Mouse (Mus musculus): Measurements from ENCODE around the gene Swap70. TPM values are rescaled to one million over a fixed set of nuclear protein-coding genes. Genes with fewer than 3 reads are reported as not detected.

Gene Swap70
- total and polyA plus RNA-seq, 3 experiments, result 296 to 398 (median 370) TPM

GRCm38 (mm10) chr7:110272434-110272833, 50.9 kb downstream of the Swap70 start:
- H3K4me3 ChIP-seq (replicated peaks in 1 of 3; ENCODE audit: low read depth in 2 of 3, low read length in 2 of 3, poor library complexity in 1 of 3), result no peak overlapping the region
- peaks cover 35 to 94% of the 10 kb centered on the region in 2 experiments for H3K4me1 ChIP-seq (ENCODE audit: control insufficient read depth in 1 of 2, insufficient read depth in 2 of 2)
- no peak overlapping the region for H3K9ac ChIP-seq (ENCODE audit: insufficient read depth, low read depth)
- dilution Hi-C loops (cut with MboI; ENCODE audit: extremely low pct_ligation_motif_present, extremely low pct_unique_long_range_greater_than_20kb, low sequenced_read_pairs), result no loop called here
- TF ChIP-seq JUND (conservative IDR thresholded peaks at IDR 0.05; ENCODE audit: low read depth, low read length) (no peak), CTCF (conservative IDR thresholded peaks at IDR 0.05 in 1 of 2, IDR thresholded peaks at IDR 0.05 in 1 of 2; ENCODE audit: low read depth in 2 of 2, low read length in 2 of 2) (peak in 1 of 2 experiments; percentile 58; a peak in 2 of 4 replicates), SMC3 (IDR thresholded peaks at IDR 0.05; ENCODE audit: low read depth, low read length) (peak; percentile 37; the same call in 1 of the 2 replicates), RCOR1 (conservative IDR thresholded peaks at IDR 0.05; ENCODE audit: low read depth, low read length) (no peak), ELF1 (IDR thresholded peaks at IDR 0.05; ENCODE audit: low read depth, low read length) (0 out of 2 replicates have a peak, but pooled peaks have one; percentile 38), RAD21 (IDR thresholded peaks at IDR 0.05; ENCODE audit: low read depth, low read length) (peak; percentile 51), CHD2 (IDR thresholded peaks at IDR 0.05; ENCODE audit: low read length) (peak; percentile 45; the same call in 1 of the 2 replicates), SIN3A (IDR thresholded peaks at IDR 0.05; ENCODE audit: low read length) (no peak), POLR2AphosphoS2 (IDR thresholded peaks at IDR 0.05; ENCODE audit: low read depth, low read length) (0 out of 2 replicates have a peak, but pooled peaks have one; percentile 35), MEF2A (IDR thresholded peaks at IDR 0.05; ENCODE audit: borderline replicate concordance, low read depth, low read length) (no peak), NRF1 (IDR thresholded peaks at IDR 0.05; ENCODE audit: low read depth, low read length) (no peak)
- in situ Hi-C loops (cut with MboI; ENCODE audit: low pct_ligation_motif_present, low pct_unique_long_range_greater_than_20kb, low sequenced_read_pairs), result no loop called here
- peak overlapping the region; percentile 54 for H3K27ac ChIP-seq (ENCODE audit: insufficient read depth, low read depth)
- no peak for DNase-seq (ENCODE audit: extremely low read depth)
- no peaks in the 10 kb centered on the region for H3K9me3 ChIP-seq (replicated peaks; ENCODE audit: low read length)
- H3K79me2 ChIP-seq (replicated peaks; ENCODE audit: control insufficient read depth, extremely low read depth, insufficient read depth, poor library complexity, severe bottlenecking), result peaks cover 46% of the 10 kb centered on the region
- no peak overlapping the region for H3K4me2 ChIP-seq (ENCODE audit: insufficient read depth, low read depth, poor library complexity, severe bottlenecking)
- H3K27me3 ChIP-seq (replicated peaks), result no peaks in the 10 kb centered on the region
- H3K36me3 ChIP-seq (replicated peaks in 1 of 2; ENCODE audit: control insufficient read depth in 1 of 2, insufficient read depth in 1 of 2, low read length in 1 of 2), result peaks cover 84 to 97% of the 10 kb centered on the region in 2 experiments

- Histone ChIP-seq H3K4me3 (replicated peaks in 1 of 3; ENCODE audit: low read depth in 2 of 3, low read length in 2 of 3, poor library complexity in 1 of 3) (no peak overlapping the region), H3K36me3 (replicated peaks in 1 of 2; ENCODE audit: control insufficient read depth in 1 of 2, insufficient read depth in 1 of 2, low read length in 1 of 2) (peaks cover 91 to 98% of the 10 kb centered on the region in 2 experiments), H3K4me1 (ENCODE audit: control insufficient read depth in 1 of 2, insufficient read depth in 2 of 2) (peaks cover 20 to 94% of the 10 kb centered on the region in 2 experiments), H3K9ac (ENCODE audit: insufficient read depth, low read depth) (no peak overlapping the region), H3K79me2 (replicated peaks; ENCODE audit: control insufficient read depth, extremely low read depth, insufficient read depth, poor library complexity, severe bottlenecking) (peaks cover 19% of the 10 kb centered on the region), H3K27ac (ENCODE audit: insufficient read depth, low read depth) (no peak overlapping the region; the same call in 1 of the 2 replicates), H3K4me2 (ENCODE audit: insufficient read depth, low read depth, poor library complexity, severe bottlenecking) (no peak overlapping the region), H3K27me3 (replicated peaks) (no peaks in the 10 kb centered on the region), H3K9me3 (replicated peaks; ENCODE audit: low read length) (no peaks in the 10 kb centered on the region)
- TF ChIP-seq ZNF384 (IDR thresholded peaks at IDR 0.05; ENCODE audit: low read depth, low read length), result no peak
- no peak for TF ChIP-seq GABPA (IDR thresholded peaks at IDR 0.05; ENCODE audit: insufficient replicate concordance, low read depth, low read length)
- no peak for TF ChIP-seq CHD1 (IDR thresholded peaks at IDR 0.05; ENCODE audit: low read depth, low read length)
- TF ChIP-seq MEF2A (IDR thresholded peaks at IDR 0.05; ENCODE audit: borderline replicate concordance, low read depth, low read length), result no peak
- TF ChIP-seq JUN (IDR thresholded peaks at IDR 0.05; ENCODE audit: insufficient read depth, low read depth, low read length), result no peak
- TF ChIP-seq MAZ (IDR thresholded peaks at IDR 0.05; ENCODE audit: low read depth, low read length), result no peak
- TF ChIP-seq PAX5 (IDR thresholded peaks at IDR 0.05; ENCODE audit: low read length), result no peak
- no peak for TF ChIP-seq IRF4 (IDR thresholded peaks at IDR 0.05; ENCODE audit: low read depth, low read length)
- dilution Hi-C loops (cut with MboI; ENCODE audit: extremely low pct_ligation_motif_present, extremely low pct_unique_long_range_greater_than_20kb, low sequenced_read_pairs), result no loop called here
- no peak for DNase-seq (ENCODE audit: extremely low read depth)
- in situ Hi-C loops (cut with MboI; ENCODE audit: low pct_ligation_motif_present, low pct_unique_long_range_greater_than_20kb, low sequenced_read_pairs), result loop anchor here (25.0 kb wide), 1 partner anchor 160 kb away; no protein-coding TSS in a partner anchor
These were observed 56.3 kb downstream of the Swap70 start for GRCm38 (mm10) chr7:110277734-110278245.

All from CH12.LX (cell line).